Mouse (Mus musculus): Measurements from ENCODE around the gene Nepro. TPM values are rescaled to one million over a fixed set of nuclear protein-coding genes. Genes with fewer than 3 reads are reported as not detected.

Gene Nepro
- total RNA-seq, 2 experiments from 2014 or later = 5.8 to 6.6 TPM

DNA sequence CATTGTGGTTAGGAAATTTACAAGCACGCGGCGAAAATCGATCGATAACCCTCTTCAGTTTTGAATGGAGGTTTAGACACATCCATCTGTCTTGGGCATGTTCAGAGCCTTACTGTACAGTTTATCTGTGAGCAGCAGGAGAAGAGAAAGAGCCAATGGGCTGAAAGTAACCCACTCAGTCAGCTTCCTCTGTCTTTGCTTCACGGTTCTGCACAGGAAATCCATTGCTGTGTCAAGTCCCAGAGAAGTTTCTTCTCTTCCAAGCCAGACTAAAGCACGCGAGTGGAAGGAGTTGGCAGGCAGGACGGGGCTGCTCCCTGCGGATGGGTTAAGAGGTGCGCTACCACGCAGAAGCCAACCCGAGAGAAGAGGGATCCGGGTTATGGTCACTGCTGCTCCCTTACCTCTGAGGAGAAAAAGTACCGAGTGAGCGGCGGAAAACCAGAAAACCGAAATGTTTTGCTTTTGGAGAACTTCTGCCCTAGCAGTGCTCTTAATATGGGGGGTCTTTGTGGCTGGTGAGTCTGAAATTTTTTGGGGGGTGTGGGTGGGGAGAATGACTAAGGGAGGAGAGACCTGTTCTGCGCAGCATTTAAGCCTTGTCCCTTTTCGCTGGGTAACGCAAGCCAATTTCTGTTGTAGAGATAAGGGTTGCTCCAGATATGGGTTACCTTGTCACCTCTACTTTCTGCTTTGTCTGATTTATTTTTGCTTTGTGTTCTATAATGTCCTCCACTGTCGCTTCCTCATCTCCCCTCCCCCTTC is 41.6 kb downstream of the Nepro start, which contains the start of gene Cd200r1:
TSS of gene Cd200r1 (plus strand) at position 182 of the 765 bp plus-strand sequence.
- DNase-seq (ENCODE audit: low spot score in 2 of 2) = no peak

DNA sequence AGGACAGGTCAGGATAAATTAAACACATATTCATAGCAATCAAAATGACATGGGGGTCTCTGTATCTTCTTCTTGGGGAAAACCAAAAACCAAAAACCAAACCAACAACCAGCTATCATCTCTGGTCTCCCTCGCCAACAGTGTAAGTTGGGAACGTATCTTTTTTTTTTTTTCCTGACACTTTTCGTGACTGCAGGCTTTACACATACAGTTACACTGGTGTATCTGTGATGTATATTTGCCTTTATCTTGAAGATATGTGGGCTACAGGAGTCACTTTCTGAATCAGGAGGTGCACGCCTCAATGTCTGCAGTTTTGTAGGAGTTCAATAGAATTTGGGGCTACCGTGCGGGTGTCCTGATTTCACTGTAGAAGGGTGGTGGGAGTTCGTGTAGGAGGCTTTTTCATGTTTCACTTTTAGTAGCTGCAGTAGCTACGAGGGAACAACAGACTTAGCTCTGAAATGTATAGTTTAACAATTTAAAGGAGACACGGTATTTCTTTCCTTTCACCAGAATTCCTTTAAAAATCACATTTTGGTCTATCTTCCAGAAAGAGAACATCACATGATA is 42.3 kb downstream of the Nepro start:
- DNase-seq (ENCODE audit: low spot score in 2 of 2) = no peak

GRCm38 (mm10) chr16:44767506-44767905 is 43.4 kb downstream of the Nepro start:
- no peak for DNase-seq (ENCODE audit: low spot score in 2 of 2)

- no peak for DNase-seq (ENCODE audit: low spot score in 2 of 2)
Observed at GRCm38 (mm10) chr16:44767967-44768366, 43.9 kb downstream of the Nepro start.

GRCm38 (mm10) chr16:44772577-44772976 is 48.5 kb downstream of the Nepro start:
- DNase-seq (ENCODE audit: low spot score in 2 of 2) = no peak

DNA sequence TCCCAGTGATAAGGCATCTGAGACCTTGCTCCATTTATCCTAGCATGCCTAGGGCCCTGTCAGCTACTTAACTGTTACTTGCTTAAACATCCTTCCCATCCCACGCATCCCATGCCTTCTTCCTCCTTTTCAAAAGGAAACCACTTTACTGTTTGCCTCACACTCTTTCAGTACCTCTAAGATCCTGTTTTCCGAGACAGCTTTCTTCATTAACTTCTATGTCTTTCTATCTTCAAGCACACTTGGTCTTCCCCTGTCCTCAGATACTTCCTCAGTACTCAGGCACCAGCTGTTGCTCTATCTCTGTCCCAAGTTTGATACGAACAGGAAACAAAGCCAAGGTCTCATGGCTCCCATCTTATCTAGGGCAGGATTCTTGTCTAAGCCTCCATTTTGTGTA is 49.6 kb downstream of the Nepro start:
- no peak for DNase-seq (ENCODE audit: low spot score in 2 of 2)

GRCm38 (mm10) chr16:44774201-44774600 is 50.1 kb downstream of the Nepro start:
- no peak for DNase-seq (ENCODE audit: low spot score in 2 of 2)

DNA sequence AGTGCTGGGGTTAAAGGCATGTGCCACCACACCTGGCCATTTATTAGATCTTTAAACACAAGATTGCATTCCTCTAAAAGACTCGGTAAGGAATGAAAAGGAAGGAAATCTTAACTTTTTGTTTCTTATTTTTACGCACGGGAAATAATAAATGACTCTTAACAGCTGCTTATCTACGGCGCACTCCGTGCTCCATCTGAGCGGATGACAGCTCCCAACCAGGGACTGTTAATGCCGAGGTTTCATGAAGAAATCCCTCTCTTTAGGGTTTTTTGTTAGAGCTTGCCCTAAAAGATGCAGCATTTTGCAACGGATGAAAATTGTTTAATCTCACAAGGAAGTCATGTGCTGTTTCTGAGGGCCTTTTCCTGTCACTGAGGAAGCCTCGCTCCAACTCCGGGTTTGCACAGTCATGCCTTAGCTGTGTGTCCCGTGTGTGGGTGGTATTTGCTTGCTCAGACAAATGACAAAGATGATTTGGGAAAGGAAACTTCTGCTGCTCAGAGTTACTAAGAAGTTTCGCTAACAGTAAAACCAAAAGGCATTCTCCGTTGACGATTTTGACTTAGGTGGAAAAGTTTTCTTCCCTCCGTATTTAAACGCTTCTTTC is 54.5 kb downstream of the Nepro start:
- DNase-seq (ENCODE audit: low spot score in 2 of 2) = no peak

DNA sequence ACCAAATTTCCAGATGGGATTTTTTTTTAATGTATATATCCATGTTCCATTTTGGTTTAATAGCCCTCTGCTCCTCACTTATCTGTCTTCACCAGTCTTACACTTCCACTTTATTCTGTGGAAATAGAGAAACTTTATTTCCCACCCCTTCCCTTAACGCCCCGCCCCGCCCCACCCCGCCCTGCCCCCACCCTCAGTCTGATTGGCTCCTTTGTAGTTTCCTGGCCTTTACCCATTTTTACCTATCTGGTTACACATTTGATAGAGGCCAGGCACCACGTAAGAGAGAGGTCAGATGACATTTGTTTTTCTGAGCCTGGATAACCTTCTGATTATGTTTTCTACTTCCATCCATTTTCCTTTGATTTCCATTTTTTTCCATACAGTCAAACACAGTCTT is 55.4 kb downstream of the Nepro start:
- no peak for DNase-seq (ENCODE audit: low spot score in 2 of 2)

DNA sequence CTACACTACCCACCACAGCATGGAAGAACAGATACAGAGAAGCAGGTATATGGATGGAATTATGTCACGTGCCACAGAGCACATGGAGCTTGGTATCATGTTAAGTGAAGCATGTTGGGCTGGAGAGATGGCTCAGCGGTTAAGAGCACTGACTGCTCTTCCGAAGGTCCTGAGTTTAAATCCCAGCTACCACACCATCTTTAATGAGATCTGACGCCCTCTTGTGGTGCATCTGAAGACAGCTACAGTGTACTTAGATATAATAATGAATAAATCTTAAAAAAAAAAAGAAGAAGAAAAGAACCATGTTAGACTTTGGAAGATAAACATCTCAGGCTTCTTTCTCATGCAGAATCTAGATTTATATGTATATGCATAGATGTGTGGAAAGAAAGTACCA is 56.6 kb downstream of the Nepro start:
- no peak for DNase-seq (ENCODE audit: low spot score in 2 of 2)

Other genes with a start within 250 kb of the Nepro start
- 10 to 100 TPM; 26.2 to 30.3 TPM for gene Boc, start 165.4 kb upstream of the Nepro start, total RNA-seq (2021)
- gene Gtpbp8, start 22.1 kb downstream of the Nepro start, total RNA-seq (2021) = 10 to 100 TPM; 14.9 to 16.6 TPM
- 1 to 10 TPM; 1.3 TPM for gene Cd200r1, start 41.4 kb downstream of the Nepro start, total RNA-seq (2021)
- under 1 TPM; 0.15 to 0.29 TPM for gene Cd200r4, start 87.4 kb downstream of the Nepro start, total RNA-seq (2021)
- gene Cd200r2, start 142.8 kb downstream of the Nepro start, total RNA-seq (2021) = not detected
- 1 to 10 TPM; 1.6 to 2.0 TPM for gene Cd200r3, start 219.4 kb downstream of the Nepro start, total RNA-seq (2021)

Data from gastrocnemius, postnatal 4 days (tissue).